In the genomic region with DNA sequence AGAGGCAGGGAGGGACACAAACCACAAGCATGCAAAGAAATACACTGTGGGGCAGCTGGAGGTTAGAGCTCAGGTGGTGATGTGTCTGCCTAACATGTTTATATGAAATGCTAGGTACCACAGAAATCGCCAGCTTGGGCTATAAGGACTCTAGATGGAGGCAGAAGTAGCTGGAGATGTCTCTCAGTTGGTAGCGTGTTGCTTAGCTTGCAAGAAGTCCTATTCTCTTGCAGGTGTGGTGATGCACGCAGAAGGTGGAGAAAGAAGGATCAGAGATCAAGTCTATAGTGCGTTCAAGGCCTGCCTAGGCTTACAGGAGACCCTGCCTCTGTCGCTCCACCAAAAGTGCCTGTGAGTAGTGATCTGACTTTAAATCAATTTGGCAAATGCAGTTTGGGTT, we compare ENCODE assay signal across 9 mouse cellular contexts. TPM values are rescaled to one million over a fixed set of nuclear protein-coding genes. Genes with fewer than 3 reads are reported as not detected.
A peak's percentile ranks its signal among the peaks of the same experiment; 100 is the strongest.
DNase-seq lines count a peak whose midpoint lies in the region; ATAC-seq lines count a peak whose summit lies in the region.
"Had no signal": no experiment of that assay in that cellular context is flagged by ENCODE, and none has a peak within 500 bp of the region (broad histone marks: within the 10 kb centered on the region; RNA-seq: fewer than 3 reads in every experiment).

No protein-coding gene starts in this region.

- peak overlapping the region; percentile 45 for H3K9ac ChIP-seq in kidney, embryonic 16.5 days (replicated peaks; ENCODE audit: low read length)
- H3K9ac ChIP-seq in forebrain, embryonic 11.5 days (ENCODE audit: low read length): no peak overlapping the region
- H3K9ac ChIP-seq in neural tube, embryonic 14.5 days (replicated peaks; ENCODE audit: low read depth, low read length): no peak overlapping the region

- H3K4me1 ChIP-seq in kidney, embryonic 16.5 days (ENCODE audit: insufficient read depth, low read length): peaks cover 35% of the 10 kb centered on the region
- peaks cover 14% of the 10 kb centered on the region for H3K4me1 ChIP-seq in forebrain, embryonic 11.5 days (replicated peaks; ENCODE audit: control insufficient read depth, insufficient read depth, low read length)
- H3K4me1 ChIP-seq in limb, embryonic 10.5 days: peaks cover 34% of the 10 kb centered on the region
- peaks cover 10% of the 10 kb centered on the region for H3K4me1 ChIP-seq in neural tube, embryonic 14.5 days (ENCODE audit: control insufficient read depth, insufficient read depth, low read length)

- no peaks in the 10 kb centered on the region for H3K9me3 ChIP-seq in kidney, embryonic 16.5 days (ENCODE audit: low read length)
- no peaks in the 10 kb centered on the region for H3K9me3 ChIP-seq in forebrain, embryonic 11.5 days (ENCODE audit: control insufficient read depth, low read length)
- no peaks in the 10 kb centered on the region for H3K9me3 ChIP-seq in limb, embryonic 10.5 days (replicated peaks)
- no peaks in the 10 kb centered on the region for H3K9me3 ChIP-seq in neural tube, embryonic 14.5 days (ENCODE audit: control insufficient read depth, low read length)

- peaks cover under 1% of the 10 kb centered on the region; the same call in 1 of the 2 replicates for H3K36me3 ChIP-seq in kidney, embryonic 16.5 days (ENCODE audit: insufficient read depth, low read length)
- H3K36me3 ChIP-seq in forebrain, embryonic 11.5 days (ENCODE audit: control insufficient read depth, insufficient read depth, low read length): no peaks in the 10 kb centered on the region
- H3K36me3 ChIP-seq in limb, embryonic 10.5 days: peaks cover 12% of the 10 kb centered on the region
- no peaks in the 10 kb centered on the region for H3K36me3 ChIP-seq in neural tube, embryonic 14.5 days (ENCODE audit: control insufficient read depth, insufficient read depth, low read length)

- H3K27ac ChIP-seq in kidney, embryonic 16.5 days (ENCODE audit: low read length): peak overlapping the region; percentile 100
- peak overlapping the region; percentile 94; the same call in 1 of the 2 replicates for H3K27ac ChIP-seq in forebrain, embryonic 11.5 days (ENCODE audit: low read depth, low read length)
- peak overlapping the region; percentile 97; the same call in 1 of the 2 replicates for H3K27ac ChIP-seq in limb, embryonic 10.5 days
- peak overlapping the region; percentile 99 for H3K27ac ChIP-seq in neural tube, embryonic 14.5 days (ENCODE audit: low read depth, low read length)

- no peak overlapping the region; the same call in 1 of the 2 replicates for H3K4me3 ChIP-seq in kidney, embryonic 16.5 days (ENCODE audit: low read length)
- H3K4me3 ChIP-seq in forebrain, embryonic 11.5 days (ENCODE audit: low read depth, low read length): no peak overlapping the region
- peak overlapping the region; percentile 83; the same call in 1 of the 2 replicates for H3K4me3 ChIP-seq in limb, embryonic 10.5 days
- H3K4me3 ChIP-seq in neural tube, embryonic 14.5 days (ENCODE audit: low read depth, low read length): peak overlapping the region; percentile 59; the same call in 1 of the 2 replicates

- 81% methylated on average over 5 of the region's 5 CpGs for WGBS in kidney, embryonic 16.5 days
- 80% methylated on average over 5 of the region's 5 CpGs for WGBS in forebrain, embryonic 11.5 days
- 85% methylated on average over 5 of the region's 5 CpGs for WGBS in limb, embryonic 10.5 days
- WGBS in neural tube, embryonic 14.5 days: 76% methylated on average over 5 of the region's 5 CpGs

- peak overlapping the region; percentile 72 for H3K4me2 ChIP-seq in kidney, embryonic 16.5 days (replicated peaks; ENCODE audit: low read depth, low read length)
- H3K4me2 ChIP-seq in forebrain, embryonic 11.5 days (ENCODE audit: low read depth, low read length, severe bottlenecking): peak overlapping the region; percentile 84; the same call in 1 of the 2 replicates
- H3K4me2 ChIP-seq in neural tube, embryonic 14.5 days (ENCODE audit: low read depth, low read length): peak overlapping the region; percentile 89; the same call in 1 of the 2 replicates

- no peaks in the 10 kb centered on the region for H3K27me3 ChIP-seq in kidney, embryonic 16.5 days (ENCODE audit: insufficient read depth, low read length)
- H3K27me3 ChIP-seq in forebrain, embryonic 11.5 days (ENCODE audit: control insufficient read depth, insufficient read depth, low read length): no peaks in the 10 kb centered on the region
- no peaks in the 10 kb centered on the region for H3K27me3 ChIP-seq in limb, embryonic 10.5 days (ENCODE audit: low read depth, poor library complexity, severe bottlenecking)
- no peaks in the 10 kb centered on the region for H3K27me3 ChIP-seq in neural tube, embryonic 14.5 days (ENCODE audit: control insufficient read depth, insufficient read depth, low read length)

- ATAC-seq in kidney, embryonic 16.5 days (ENCODE audit: low FRiP score, low TSS enrichment): no peak
- ATAC-seq in forebrain, embryonic 11.5 days (replicated peaks; ENCODE audit: low FRiP score): no peak
- no peak for ATAC-seq in neural tube, embryonic 14.5 days (ENCODE audit: low read depth)
- ATAC-seq in megakaryocyte-erythroid progenitor cell, adult 5-6 weeks (replicated peaks; ENCODE audit: low FRiP score, low TSS enrichment, poor library complexity, severe bottlenecking): no peak

- DNase-seq in kidney, postnatal 36 days: no peak
- no peak for DNase-seq in forebrain, embryonic 11.5 days (ENCODE audit: low spot score)
- DNase-seq in limb, embryonic 10.5 days (ENCODE audit: low spot score): no peak
- DNase-seq in retina, embryonic 14.5 days (ENCODE audit: low spot score): no peak
- no peak for DNase-seq in embryo, embryonic 11 days

RNA-seq across cellular contexts. Expression of gene Gga1, which starts 1.5 kb away (rescaled TPM):
- polyA plus RNA-seq in kidney, embryonic 16.5 days (2015; fragmentation: Nextera tagmentation; extraction: Ambion mirVana): 54.7 and 61.9 TPM in 2 replicates
- 45.0 and 47.8 TPM in 2 replicates for polyA plus RNA-seq in forebrain, embryonic 11.5 days (2014; fragmentation: Nextera tagmentation; extraction: Ambion mirVana)
- 49.9 and 56.5 TPM in 2 replicates for polyA plus RNA-seq in limb, embryonic 10.5 days (2016; fragmentation: Nextera tagmentation; extraction: Ambion mirVana)
- 31.7 and 37.1 TPM in 2 replicates for polyA plus RNA-seq in neural tube, embryonic 14.5 days (2014; fragmentation: Nextera tagmentation; extraction: Ambion mirVana)
- 30.0 and 47.6 TPM in 2 replicates for total RNA-seq in megakaryocyte-erythroid progenitor cell, adult 5-6 weeks (2014; fragmentation: Nextera tagmentation)
- 7.8 and 10.9 TPM in 2 replicates for total RNA-seq in megakaryocyte-erythroid progenitor cell, adult 5-6 weeks (2017)

RNA-seq across cellular contexts. Expression of gene Lgals2, which starts 20.2 kb away (rescaled TPM):
- polyA plus RNA-seq in kidney, embryonic 16.5 days (2015; fragmentation: Nextera tagmentation; extraction: Ambion mirVana): 0.54 and 0.77 TPM in 2 replicates
- not detected in 2 replicates for polyA plus RNA-seq in forebrain, embryonic 11.5 days (2014; fragmentation: Nextera tagmentation; extraction: Ambion mirVana)
- not detected in 2 replicates for polyA plus RNA-seq in limb, embryonic 10.5 days (2016; fragmentation: Nextera tagmentation; extraction: Ambion mirVana)
- polyA plus RNA-seq in neural tube, embryonic 14.5 days (2014; fragmentation: Nextera tagmentation; extraction: Ambion mirVana): not detected in 2 replicates
- not detected in 2 replicates for total RNA-seq in megakaryocyte-erythroid progenitor cell, adult 5-6 weeks (2014; fragmentation: Nextera tagmentation)
- total RNA-seq in megakaryocyte-erythroid progenitor cell, adult 5-6 weeks (2017): not detected in 2 replicates
- total RNA-seq: gastrocnemius, adult 8-10 months had no signal

RNA-seq across cellular contexts. Expression of gene Gm49510, which starts 23.9 kb away (rescaled TPM):
- 0.37 and 0.70 TPM in 2 replicates for polyA plus RNA-seq in kidney, embryonic 16.5 days (2015; fragmentation: Nextera tagmentation; extraction: Ambion mirVana)
- polyA plus RNA-seq in forebrain, embryonic 11.5 days (2014; fragmentation: Nextera tagmentation; extraction: Ambion mirVana): 0.13 TPM in 1 of 2 replicates, not detected in the other
- polyA plus RNA-seq in limb, embryonic 10.5 days (2016; fragmentation: Nextera tagmentation; extraction: Ambion mirVana): 0.13 and 0.51 TPM in 2 replicates
- 0.21 TPM in 1 of 2 replicates, not detected in the other for polyA plus RNA-seq in neural tube, embryonic 14.5 days (2014; fragmentation: Nextera tagmentation; extraction: Ambion mirVana)
- total RNA-seq in megakaryocyte-erythroid progenitor cell, adult 5-6 weeks (2014; fragmentation: Nextera tagmentation): not detected in 2 replicates
- 2.6 TPM in 1 of 2 replicates, not detected in the other for total RNA-seq in megakaryocyte-erythroid progenitor cell, adult 5-6 weeks (2017)
- total RNA-seq: gastrocnemius, adult 8-10 months had no signal

RNA-seq across cellular contexts. Expression of gene Sh3bp1, which starts 24.0 kb away (rescaled TPM):
- 33.1 and 41.0 TPM in 2 replicates for polyA plus RNA-seq in kidney, embryonic 16.5 days (2015; fragmentation: Nextera tagmentation; extraction: Ambion mirVana)
- polyA plus RNA-seq in forebrain, embryonic 11.5 days (2014; fragmentation: Nextera tagmentation; extraction: Ambion mirVana): 15.8 and 17.3 TPM in 2 replicates
- polyA plus RNA-seq in limb, embryonic 10.5 days (2016; fragmentation: Nextera tagmentation; extraction: Ambion mirVana): 51.1 and 51.2 TPM in 2 replicates
- polyA plus RNA-seq in neural tube, embryonic 14.5 days (2014; fragmentation: Nextera tagmentation; extraction: Ambion mirVana): 3.4 and 4.1 TPM in 2 replicates
- total RNA-seq in megakaryocyte-erythroid progenitor cell, adult 5-6 weeks (2014; fragmentation: Nextera tagmentation): 31.8 and 53.7 TPM in 2 replicates
- 11.4 and 11.6 TPM in 2 replicates for total RNA-seq in megakaryocyte-erythroid progenitor cell, adult 5-6 weeks (2017)

RNA-seq across cellular contexts. Expression of gene Cdc42ep1, which starts 33.1 kb away (rescaled TPM):
- 58.5 and 59.7 TPM in 2 replicates for polyA plus RNA-seq in kidney, embryonic 16.5 days (2015; fragmentation: Nextera tagmentation; extraction: Ambion mirVana)
- polyA plus RNA-seq in forebrain, embryonic 11.5 days (2014; fragmentation: Nextera tagmentation; extraction: Ambion mirVana): 9.6 and 10.4 TPM in 2 replicates
- 18.8 and 22.0 TPM in 2 replicates for polyA plus RNA-seq in limb, embryonic 10.5 days (2016; fragmentation: Nextera tagmentation; extraction: Ambion mirVana)
- polyA plus RNA-seq in neural tube, embryonic 14.5 days (2014; fragmentation: Nextera tagmentation; extraction: Ambion mirVana): 4.6 and 7.7 TPM in 2 replicates
- 0.77 TPM in 1 of 2 replicates, not detected in the other for total RNA-seq in megakaryocyte-erythroid progenitor cell, adult 5-6 weeks (2014; fragmentation: Nextera tagmentation)
- not detected in 2 replicates for total RNA-seq in megakaryocyte-erythroid progenitor cell, adult 5-6 weeks (2017)

Comparison
In these comparisons a context has a peak if more than half of its experiments do, and no peak if none do; other contexts are left out.
1. H3K4me3 ChIP-seq: peak in limb, embryonic 10.5 days (single experiment) and neural tube, embryonic 14.5 days (single experiment); none in kidney, embryonic 16.5 days (single experiment) and forebrain, embryonic 11.5 days (single experiment).
2. Peak in every context shown above with its lines, with median percentiles within 50 percentile points of each other: H3K27ac ChIP-seq and H3K4me2 ChIP-seq.